Mouse (Mus musculus) thymus, postnatal 0 days (tissue): ENCODE data around the gene Cpz. TPM values are rescaled to one million over a fixed set of nuclear protein-coding genes. Genes with fewer than 3 reads are reported as not detected.

ENCODE experiments used
- DNase-seq: peaks from one replicate; pipeline ENCODE4 v3.0.0-alpha.2; 2015; ENCODE audit warnings: low spot score
- polyA plus RNA-seq: library from polyadenylated mRNA; unstranded; fragments of >200 nt; fragmentation: Nextera tagmentation; extraction: Ambion mirVana; gene quantifications from 2 replicates; pipeline ENCODE4 v1.2.1, GENCODE M21; 2015

Cpz gene
- polyA plus RNA-seq, 1 experiment from 2014 or later = 0.60 TPM

- DNase-seq = peak; percentile 33
These were observed 4.9 kb upstream of the Cpz start for GRCm38 (mm10) chr5:35530442-35530841.

GRCm38 (mm10) chr5:35524381-35524780 is 1.1 kb downstream of the Cpz start:
- no peak for DNase-seq

- peak; percentile 12 for DNase-seq
These were observed 1.8 kb downstream of the Cpz start for GRCm38 (mm10) chr5:35523735-35524134.

- DNase-seq = no peak
These were observed 8.7 kb downstream of the Cpz start for GRCm38 (mm10) chr5:35516781-35517180.

GRCm38 (mm10) chr5:35510589-35510988 is 14.9 kb downstream of the Cpz start:
- DNase-seq = peak; percentile 43

GRCm38 (mm10) chr5:35505016-35505415 is 20.5 kb downstream of the Cpz start:
- DNase-seq = no peak

- DNase-seq = no peak
These were observed 28.2 kb downstream of the Cpz start for GRCm38 (mm10) chr5:35497344-35497743.

GRCm38 (mm10) chr5:35495989-35496388 is 29.5 kb downstream of the Cpz start:
- no peak for DNase-seq

- DNase-seq = no peak
These were observed 30.6 kb downstream of the Cpz start for GRCm38 (mm10) chr5:35494773-35495390.

GRCm38 (mm10) chr5:35493770-35494169 is 31.7 kb downstream of the Cpz start:
- no peak for DNase-seq

- no peak for DNase-seq
These were observed 46.0 kb downstream of the Cpz start for GRCm38 (mm10) chr5:35479521-35479920.

- no peak for DNase-seq
These were observed 50.3 kb downstream of the Cpz start for GRCm38 (mm10) chr5:35475236-35475635.

- DNase-seq = no peak
These were observed 54.5 kb downstream of the Cpz start for GRCm38 (mm10) chr5:35470885-35471528.

GRCm38 (mm10) chr5:35465966-35466635 is 59.4 kb downstream of the Cpz start:
- no peak for DNase-seq

GRCm38 (mm10) chr5:35462081-35462480 is 63.4 kb downstream of the Cpz start:
- DNase-seq = no peak

- no peak for DNase-seq
These were observed 65.7 kb downstream of the Cpz start for GRCm38 (mm10) chr5:35459760-35460159.

GRCm38 (mm10) chr5:35458267-35458666 is 67.2 kb downstream of the Cpz start:
- DNase-seq = no peak

GRCm38 (mm10) chr5:35457364-35457763 is 68.1 kb downstream of the Cpz start:
- no peak for DNase-seq

- DNase-seq = no peak
These were observed 71.2 kb downstream of the Cpz start for GRCm38 (mm10) chr5:35454187-35454800.
